Mouse (Mus musculus) heart, embryonic 10.5 days (tissue): Measurements from ENCODE around the gene Cox15. TPM values are rescaled to one million over a fixed set of nuclear protein-coding genes. Genes with fewer than 3 reads are reported as not detected.

Experiments used
- DNase-seq: peaks from one replicate; pipeline ENCODE4 v3.0.0-alpha.2; 2017; ENCODE audit warnings: low spot score
- H3K27ac ChIP-seq: fragments of 300-500 bp; sonication (generic); 2 replicates; pipeline ENCODE4 v1.5.1; 2016; ENCODE audit warnings: mild to moderate bottlenecking
- H3K27me3 ChIP-seq: fragments of 300-500 bp; sonication (generic); 2 replicates; pipeline ENCODE4 v1.6.1; 2016; ENCODE audit warnings: mild to moderate bottlenecking; ENCODE audit not compliant: poor library complexity, insufficient read depth, severe bottlenecking
- H3K36me3 ChIP-seq: fragments of 300-500 bp; sonication (generic); 2 replicates; pipeline ENCODE4 v1.6.1; 2016; ENCODE audit warnings: mild to moderate bottlenecking, moderate library complexity
- H3K4me1 ChIP-seq: fragments of 300-500 bp; sonication (generic); 2 replicates; pipeline ENCODE4 v1.6.1; 2016; ENCODE audit warnings: mild to moderate bottlenecking
- H3K4me3 ChIP-seq: fragments of 300-500 bp; sonication (generic); 2 replicates; pipeline ENCODE4 v1.5.1; 2016; ENCODE audit warnings: mild to moderate bottlenecking, moderate library complexity
- H3K9me3 ChIP-seq: fragments of 300-500 bp; sonication (generic); 2 replicates; pipeline ENCODE4 v1.6.1; 2016; ENCODE audit warnings: mild to moderate bottlenecking, moderate library complexity
- WGBS: fragments of 180-500 bp; shearing (Covaris S2); methylation state at CpG from one replicate; pipeline ENCODE4 v1.1.7; 2016; 5-methylcytosine and 5-hydroxymethylcytosine counted together
- polyA plus RNA-seq: library from polyadenylated mRNA; unstranded; fragments of >200 nt; fragmentation: Nextera tagmentation; extraction: Ambion mirVana; gene quantifications from 2 replicates; pipeline ENCODE4 v1.2.1, GENCODE M21; 2016

Gene Cox15
- polyA plus RNA-seq, 1 experiment from 2014 or later = 17.5 TPM

DNA sequence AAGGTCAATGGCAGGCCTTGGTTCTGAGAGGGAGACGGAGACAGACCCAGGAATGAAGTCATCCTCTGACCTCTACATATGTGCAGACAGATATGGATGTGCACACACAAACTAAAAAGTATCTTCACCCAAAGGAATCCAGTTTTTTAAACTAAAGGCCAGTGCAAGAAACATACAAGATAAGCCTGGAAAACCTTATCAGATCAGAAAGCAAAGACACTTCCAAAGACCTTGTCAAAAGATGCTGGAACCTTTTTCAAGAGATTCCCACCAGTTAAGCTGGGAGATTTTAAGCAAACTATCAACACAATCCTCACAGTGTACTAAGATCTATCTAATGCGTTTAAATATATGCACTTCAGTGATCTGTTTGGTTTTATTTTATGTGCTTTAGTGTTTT, 2.8 kb downstream of the Cox15 start:
- WGBS = 93% methylated on average over 2 of the region's 2 CpGs

GRCm38 (mm10) chr19:43747877-43748276, 4.9 kb downstream of the Cox15 start:
- Histone ChIP-seq H3K27me3 (no peaks in the 10 kb centered on the region), H3K9me3 (no peaks in the 10 kb centered on the region), H3K27ac (no peak overlapping the region), H3K4me3 (no peak overlapping the region), H3K4me1 (peaks cover 9% of the 10 kb centered on the region; the same call in 1 of the 2 replicates), H3K36me3 (peaks cover 76% of the 10 kb centered on the region)
- DNase-seq = no peak
- 85% methylated on average over 4 of the region's 4 CpGs for WGBS

More for the DNA sequence above, 2.8 kb downstream of the Cox15 start:
- H3K4me3 ChIP-seq = no peak overlapping the region
- no peaks in the 10 kb centered on the region for H3K27me3 ChIP-seq
- peaks cover 58% of the 10 kb centered on the region for H3K36me3 ChIP-seq
- peaks cover 13% of the 10 kb centered on the region for H3K4me1 ChIP-seq
- no peaks in the 10 kb centered on the region for H3K9me3 ChIP-seq
- H3K27ac ChIP-seq = no peak overlapping the region
- DNase-seq = no peak

GRCm38 (mm10) chr19:43745740-43746139, 7.1 kb downstream of the Cox15 start:
- H3K9me3 ChIP-seq = no peaks in the 10 kb centered on the region
- no peak overlapping the region for H3K27ac ChIP-seq
- no peak overlapping the region for H3K4me3 ChIP-seq
- no peaks in the 10 kb centered on the region for H3K4me1 ChIP-seq
- no peaks in the 10 kb centered on the region for H3K27me3 ChIP-seq
- no peak for DNase-seq
- peaks cover 92% of the 10 kb centered on the region for H3K36me3 ChIP-seq
- WGBS = 66% methylated on average over 3 of the region's 3 CpGs

- no peak overlapping the region for H3K27ac ChIP-seq
- H3K27me3 ChIP-seq = no peaks in the 10 kb centered on the region
- no peaks in the 10 kb centered on the region for H3K9me3 ChIP-seq
- H3K36me3 ChIP-seq = peaks cover 94% of the 10 kb centered on the region
- DNase-seq = no peak
- H3K4me1 ChIP-seq = no peaks in the 10 kb centered on the region
- H3K4me3 ChIP-seq = no peak overlapping the region
- WGBS = 92% methylated on average over 7 of the region's 7 CpGs
Measured at GRCm38 (mm10) chr19:43743401-43743800, 9.4 kb downstream of the Cox15 start.

GRCm38 (mm10) chr19:43738409-43738808, 14.4 kb downstream of the Cox15 start:
- no peaks in the 10 kb centered on the region for H3K27me3 ChIP-seq
- H3K4me3 ChIP-seq = no peak overlapping the region
- H3K27ac ChIP-seq = no peak overlapping the region
- no peak for DNase-seq
- no peaks in the 10 kb centered on the region for H3K9me3 ChIP-seq
- no peaks in the 10 kb centered on the region for H3K4me1 ChIP-seq
- peaks cover 88% of the 10 kb centered on the region for H3K36me3 ChIP-seq
- WGBS = 94% methylated on average over 10 of the region's 10 CpGs

DNA sequence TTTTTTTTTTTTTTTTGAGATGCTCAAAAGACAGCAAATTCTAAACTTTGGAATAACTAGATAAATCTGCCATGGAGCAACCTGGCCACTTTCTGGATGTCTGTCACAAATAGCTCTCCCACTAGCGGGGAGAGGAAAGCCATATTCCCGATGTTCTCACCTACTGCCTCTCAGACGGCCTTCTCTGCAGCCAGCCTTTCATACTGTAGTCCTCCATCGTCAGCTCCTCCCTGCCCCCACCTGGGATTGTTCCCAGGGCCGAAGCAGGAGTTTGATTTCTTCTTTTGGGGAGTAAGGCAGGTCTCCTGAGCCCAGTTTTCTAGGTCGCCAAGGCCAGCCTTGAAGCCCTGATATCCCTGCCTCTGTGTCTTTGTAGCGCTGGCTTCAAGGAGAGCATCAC, 21.6 kb downstream of the Cox15 start:
- peaks cover 10% of the 10 kb centered on the region for H3K4me1 ChIP-seq
- DNase-seq = no peak
- H3K4me3 ChIP-seq = no peak overlapping the region
- no peaks in the 10 kb centered on the region for H3K9me3 ChIP-seq
- H3K27me3 ChIP-seq = peaks cover 15% of the 10 kb centered on the region
- no peak overlapping the region for H3K27ac ChIP-seq
- peaks cover 38% of the 10 kb centered on the region for H3K36me3 ChIP-seq
- 50% methylated on average over 7 of the region's 7 CpGs for WGBS

DNA sequence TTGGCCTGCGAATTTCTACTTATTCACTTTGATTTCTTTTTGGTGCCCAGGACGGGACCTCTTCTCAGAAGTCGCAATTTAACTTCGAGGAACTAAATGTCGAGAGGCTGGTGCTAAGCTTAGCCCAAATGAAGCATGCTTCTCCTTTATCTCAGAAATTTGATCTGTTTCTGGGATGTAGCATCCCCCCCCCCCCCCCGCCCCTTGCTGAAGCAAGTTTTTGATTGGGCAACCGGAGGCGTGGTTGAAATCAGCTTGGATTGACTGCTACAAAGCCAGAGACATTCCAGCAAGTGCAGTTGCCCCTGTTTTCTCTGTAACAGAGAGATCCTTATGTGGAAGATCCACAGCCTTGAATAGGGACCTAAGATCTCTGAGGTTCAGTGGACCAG, 22.8 kb downstream of the Cox15 start:
- H3K27me3 ChIP-seq = peaks cover 26% of the 10 kb centered on the region
- WGBS = 28% methylated on average over 8 of the region's 8 CpGs
- no peaks in the 10 kb centered on the region for H3K9me3 ChIP-seq
- DNase-seq = no peak
- H3K36me3 ChIP-seq = peaks cover 41% of the 10 kb centered on the region
- peaks cover 10% of the 10 kb centered on the region for H3K4me1 ChIP-seq
- peak overlapping the region; percentile 60 for H3K4me3 ChIP-seq
- peak overlapping the region; percentile 79 for H3K27ac ChIP-seq

DNA sequence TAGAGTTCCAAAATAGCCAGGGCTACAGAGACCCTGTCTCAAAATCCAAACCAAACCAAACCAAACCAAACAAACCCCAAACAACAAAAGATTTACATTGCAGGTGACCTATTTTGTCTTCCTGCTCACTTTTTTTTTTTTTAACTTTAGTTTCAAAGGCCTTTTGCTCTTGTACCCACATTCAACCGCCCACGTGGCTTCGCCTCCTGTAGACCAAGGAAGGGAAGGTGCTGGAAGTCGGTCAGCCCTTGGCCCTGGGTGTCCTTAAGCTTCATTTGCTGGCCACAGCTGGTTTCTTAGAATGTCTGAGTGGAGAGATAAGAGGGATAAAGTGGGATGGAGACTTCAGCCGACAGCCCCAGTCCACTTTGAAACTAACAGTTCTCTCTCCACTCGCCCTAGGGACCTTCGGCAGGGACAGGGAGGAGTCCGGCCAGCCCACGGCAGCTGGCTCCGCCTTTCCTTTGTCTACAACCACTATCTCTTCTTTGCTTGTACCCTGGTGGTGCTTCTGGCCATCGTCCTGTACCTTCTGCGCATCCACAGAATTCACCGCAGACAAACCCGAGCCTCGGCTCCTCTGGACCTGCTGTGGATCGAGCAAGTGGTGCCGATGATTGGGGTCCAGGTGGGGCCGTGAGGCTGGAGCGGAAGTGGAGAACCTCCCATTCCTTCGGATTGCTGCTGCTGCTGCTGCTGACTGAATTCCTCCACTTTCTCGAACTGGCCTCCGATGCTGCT, 23.3 kb downstream of the Cox15 start:
- no peaks in the 10 kb centered on the region for H3K9me3 ChIP-seq
- peak overlapping the region; percentile 79 for H3K27ac ChIP-seq
- H3K36me3 ChIP-seq = peaks cover 43% of the 10 kb centered on the region
- DNase-seq = peak; percentile 80
- peaks cover 30% of the 10 kb centered on the region for H3K27me3 ChIP-seq
- WGBS = 27% methylated on average over 22 of the region's 22 CpGs
- peak overlapping the region; percentile 60 for H3K4me3 ChIP-seq
- H3K4me1 ChIP-seq = peaks cover 10% of the 10 kb centered on the region

DNA sequence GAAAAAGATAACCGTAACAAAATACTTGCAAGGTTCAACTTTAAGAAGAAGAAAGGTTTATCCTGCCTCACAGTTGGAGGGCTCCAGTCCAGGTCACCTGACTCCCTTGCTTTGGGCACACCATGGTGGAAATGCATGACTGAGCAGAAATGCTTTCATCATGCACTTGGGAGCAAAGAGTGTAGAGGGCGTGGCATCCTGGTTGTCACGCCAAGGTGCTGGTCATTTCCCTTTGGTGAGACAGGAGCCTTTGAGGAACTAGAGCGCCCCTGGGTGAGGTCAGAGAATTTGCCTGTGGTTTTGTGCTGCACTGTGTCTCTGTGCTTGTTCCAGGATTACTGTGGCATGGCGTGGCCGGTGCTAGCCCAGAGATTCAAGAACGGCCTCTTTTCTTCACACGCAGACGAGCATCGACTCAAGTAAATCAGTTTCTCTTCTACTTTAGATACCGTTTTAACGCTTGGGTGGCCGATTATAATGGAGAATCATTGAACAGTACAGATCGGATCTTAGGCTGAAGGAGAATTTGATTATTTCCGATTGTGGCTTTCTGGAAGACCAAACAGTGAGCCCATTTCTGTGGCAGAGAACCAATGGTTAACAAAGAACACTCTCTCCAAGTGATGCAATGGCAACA, 26.2 kb downstream of the Cox15 start:
- no peaks in the 10 kb centered on the region for H3K9me3 ChIP-seq
- peaks cover 56% of the 10 kb centered on the region for H3K27me3 ChIP-seq
- no peak overlapping the region for H3K4me3 ChIP-seq
- H3K36me3 ChIP-seq = peaks cover 49% of the 10 kb centered on the region
- no peak overlapping the region for H3K27ac ChIP-seq
- 92% methylated on average over 15 of the region's 15 CpGs for WGBS
- peaks cover 13% of the 10 kb centered on the region for H3K4me1 ChIP-seq
- no peak for DNase-seq

DNA sequence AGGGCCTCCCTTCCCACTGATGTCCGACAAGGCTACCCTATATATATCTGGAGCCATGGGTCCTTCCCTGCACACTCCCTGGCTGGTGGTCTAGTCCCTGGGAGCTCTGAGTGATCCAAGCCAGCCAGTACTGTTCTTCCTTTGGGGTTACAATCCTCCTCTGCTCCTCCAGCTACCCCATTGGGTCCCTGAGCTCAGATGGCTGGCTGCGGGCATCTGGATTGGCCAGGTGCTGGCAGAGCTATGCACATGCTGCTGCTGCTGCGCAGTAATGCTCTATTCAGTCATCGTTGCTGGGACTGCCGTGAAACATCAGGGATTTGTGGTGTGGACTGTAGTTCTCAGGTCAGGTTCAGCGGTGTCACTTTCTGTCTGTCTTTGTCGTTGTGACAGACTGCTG, 28.0 kb downstream of the Cox15 start:
- H3K36me3 ChIP-seq = peaks cover 60% of the 10 kb centered on the region
- 84% methylated on average over 7 of the region's 7 CpGs for WGBS
- H3K4me3 ChIP-seq = no peak overlapping the region
- peaks cover 9% of the 10 kb centered on the region for H3K4me1 ChIP-seq
- no peaks in the 10 kb centered on the region for H3K9me3 ChIP-seq
- H3K27ac ChIP-seq = no peak overlapping the region
- DNase-seq = no peak
- peaks cover 71% of the 10 kb centered on the region for H3K27me3 ChIP-seq

DNA sequence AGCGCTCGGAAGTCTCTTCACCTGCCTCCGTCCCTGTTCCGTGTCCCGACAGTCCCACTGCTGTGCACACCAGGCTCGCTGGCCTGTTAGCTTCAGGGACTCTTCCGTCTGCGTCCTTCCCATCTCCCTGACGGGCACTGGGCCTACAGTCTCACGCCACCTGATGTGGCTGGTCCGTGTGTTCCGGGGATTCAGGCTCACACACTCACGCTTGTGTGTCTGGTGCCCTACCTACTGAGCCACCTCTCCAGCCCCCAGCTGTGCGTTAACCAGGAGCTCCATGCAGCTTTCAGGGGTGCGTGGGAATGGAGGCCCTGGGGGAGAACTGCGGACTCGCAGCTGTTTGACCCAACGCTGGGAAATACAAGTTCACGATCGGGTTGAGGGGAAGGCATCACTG, 28.6 kb downstream of the Cox15 start:
- H3K27ac ChIP-seq = no peak overlapping the region
- H3K27me3 ChIP-seq = peaks cover 77% of the 10 kb centered on the region
- H3K36me3 ChIP-seq = peaks cover 62% of the 10 kb centered on the region
- peaks cover 4% of the 10 kb centered on the region; the same call in 1 of the 2 replicates for H3K4me1 ChIP-seq
- no peak overlapping the region for H3K4me3 ChIP-seq
- DNase-seq = no peak
- WGBS = 93% methylated on average over 20 of the region's 20 CpGs
- H3K9me3 ChIP-seq = no peaks in the 10 kb centered on the region

- H3K36me3 ChIP-seq = peaks cover 66% of the 10 kb centered on the region
- WGBS = 81% methylated on average over 10 of the region's 10 CpGs
- H3K27me3 ChIP-seq = peaks cover 83% of the 10 kb centered on the region
- H3K4me1 ChIP-seq = peaks cover 4% of the 10 kb centered on the region; the same call in 1 of the 2 replicates
- no peaks in the 10 kb centered on the region for H3K9me3 ChIP-seq
- no peak overlapping the region for H3K4me3 ChIP-seq
- no peak for DNase-seq
- no peak overlapping the region for H3K27ac ChIP-seq
Measured at GRCm38 (mm10) chr19:43723501-43723900, 29.3 kb downstream of the Cox15 start.

GRCm38 (mm10) chr19:43722891-43723290, 29.9 kb downstream of the Cox15 start:
- peaks cover 4% of the 10 kb centered on the region; the same call in 1 of the 2 replicates for H3K4me1 ChIP-seq
- WGBS = 60% methylated on average over 8 of the region's 8 CpGs
- no peaks in the 10 kb centered on the region for H3K9me3 ChIP-seq
- peaks cover 66% of the 10 kb centered on the region for H3K36me3 ChIP-seq
- H3K4me3 ChIP-seq = no peak overlapping the region
- DNase-seq = no peak
- no peak overlapping the region for H3K27ac ChIP-seq
- H3K27me3 ChIP-seq = peaks cover 83% of the 10 kb centered on the region
